Mouse (Mus musculus) midbrain, embryonic 11.5 days (tissue): ENCODE measurements around the gene Fam189a1. TPM values are rescaled to one million over a fixed set of nuclear protein-coding genes. Genes with fewer than 3 reads are reported as not detected.

ENCODE experiments used
- ATAC-seq: fragments of 200-750 bp; cut with Nextera tagmentation; 2 replicates; pipeline ENCODE4 v1.8.0; 2017; ENCODE audit warnings: moderate TSS enrichment, moderate library complexity; ENCODE audit not compliant: low FRiP score
- DNase-seq: peaks from one replicate; pipeline ENCODE4 v3.0.0; 2015; ENCODE audit warnings: low spot score; ENCODE audit errors: missing footprints
- H3K27ac ChIP-seq: fragments of 300-500 bp; sonication (generic); 2 replicates; pipeline ENCODE4 v1.5.1; 2014; ENCODE audit warnings: low read depth, low read length
- H3K27me3 ChIP-seq: fragments of 300-500 bp; sonication (generic); 2 replicates; pipeline ENCODE4 v1.6.1; 2014; ENCODE audit warnings: mild to moderate bottlenecking, low read length, moderate library complexity, mixed read lengths; ENCODE audit not compliant: control insufficient read depth, insufficient read depth
- H3K36me3 ChIP-seq: fragments of 300-500 bp; sonication (generic); 2 replicates; pipeline ENCODE4 v1.6.1; 2014; ENCODE audit warnings: mild to moderate bottlenecking, low read length, moderate library complexity, mixed read lengths; ENCODE audit not compliant: control insufficient read depth, insufficient read depth
- H3K4me1 ChIP-seq: fragments of 300-500 bp; sonication (generic); 2 replicates; pipeline ENCODE4 v1.6.1; 2014; ENCODE audit warnings: low read length; ENCODE audit not compliant: control insufficient read depth, insufficient read depth
- H3K4me2 ChIP-seq: fragments of 300-500 bp; sonication (generic); 2 replicates; pipeline ENCODE4 v1.6.1; 2014; ENCODE audit warnings: mild to moderate bottlenecking, moderate library complexity
- H3K4me3 ChIP-seq: fragments of 300-500 bp; sonication (generic); 2 replicates; pipeline ENCODE4 v1.5.1; 2014; ENCODE audit warnings: low read depth, low read length
- H3K9ac ChIP-seq: fragments of 300-500 bp; sonication (generic); 2 replicates; pipeline ENCODE4 v1.6.1; 2014; ENCODE audit warnings: low read length
- H3K9me3 ChIP-seq: fragments of 300-500 bp; sonication (generic); 2 replicates; pipeline ENCODE4 v1.6.1; 2016; ENCODE audit warnings: low read length; ENCODE audit not compliant: control insufficient read depth
- WGBS: fragments of 180-500 bp; shearing (Covaris S2); extraction: QIAGEN DNeasy Blood & Tissue Kit; methylation state at CpG from one replicate; pipeline ENCODE4 v1.1.7; 2014; 5-methylcytosine and 5-hydroxymethylcytosine counted together
- microRNA-seq: library from miRNA; unstranded; fragments of <30 nt; microRNA quantifications from one replicate; pipeline ENCODE4, GENCODE M21; 2017
- polyA plus RNA-seq: library from polyadenylated mRNA; unstranded; fragments of >200 nt; fragmentation: Nextera tagmentation; extraction: Ambion mirVana; gene quantifications from 2 replicates; pipeline ENCODE4 v1.2.1, GENCODE M21; 2014

Gene Fam189a1
- polyA plus RNA-seq, 1 experiment from 2014 or later: 3.4 TPM

- ATAC-seq (no peak), DNase-seq (no peak)
- Histone ChIP-seq H3K27ac (no peak overlapping the region), H3K9ac (no peak overlapping the region), H3K9me3 (no peaks in the 10 kb centered on the region), H3K4me1 (no peaks in the 10 kb centered on the region; the same call in 1 of the 2 replicates), H3K4me3 (no peak overlapping the region), H3K36me3 (no peaks in the 10 kb centered on the region), H3K27me3 (no peaks in the 10 kb centered on the region), H3K4me2 (no peak overlapping the region)
- 74% methylated on average over 6 of the region's 6 CpGs for WGBS
These were observed 430.2 kb downstream of the Fam189a1 start for GRCm38 (mm10) chr7:64725967-64726695.

- no peak overlapping the region for H3K27ac ChIP-seq
- no peak overlapping the region for H3K9ac ChIP-seq
- DNase-seq (no peak), ATAC-seq (no peak)
- H3K4me3 ChIP-seq: no peak overlapping the region
- no peaks in the 10 kb centered on the region; the same call in 1 of the 2 replicates for H3K4me1 ChIP-seq
- no peak overlapping the region for H3K4me2 ChIP-seq
- H3K36me3 ChIP-seq: no peaks in the 10 kb centered on the region
- H3K27me3 ChIP-seq: no peaks in the 10 kb centered on the region
- 91% methylated on average over 1 of the region's 1 CpGs for WGBS
- no peaks in the 10 kb centered on the region for H3K9me3 ChIP-seq
These were observed 432.0 kb downstream of the Fam189a1 start for GRCm38 (mm10) chr7:64724409-64724808.

DNA sequence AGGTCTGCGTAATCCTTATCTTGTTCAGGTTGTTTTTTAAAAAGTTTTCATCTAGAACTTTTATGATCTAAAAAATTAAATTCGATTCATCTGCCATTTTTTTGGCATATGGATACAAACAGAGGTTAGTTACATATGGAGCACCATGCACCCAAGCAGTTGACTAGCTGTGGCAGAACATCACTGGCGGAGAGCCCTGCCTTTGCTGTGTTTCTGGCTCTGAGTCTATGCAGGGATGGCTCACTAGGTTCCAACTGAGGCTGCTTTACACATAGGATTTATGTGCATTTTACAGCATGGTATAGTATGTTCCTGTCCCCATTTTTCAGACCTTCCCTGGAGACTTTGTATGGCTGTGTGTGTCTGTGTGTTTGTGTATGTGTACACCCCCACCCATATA lies 433.1 kb downstream of the Fam189a1 start:
- H3K4me2 ChIP-seq: no peak overlapping the region

GRCm38 (mm10) chr7:64716286-64716685 lies 440.1 kb downstream of the Fam189a1 start:
- Histone ChIP-seq H3K4me2 (no peak overlapping the region), H3K27ac (no peak overlapping the region), H3K4me3 (no peak overlapping the region), H3K27me3 (no peaks in the 10 kb centered on the region), H3K9me3 (no peaks in the 10 kb centered on the region), H3K36me3 (peaks cover 2% of the 10 kb centered on the region; the same call in 1 of the 2 replicates), H3K9ac (no peak overlapping the region), H3K4me1 (no peaks in the 10 kb centered on the region)
- no peak for ATAC-seq
- 67% methylated on average over 2 of the region's 2 CpGs for WGBS
- DNase-seq: no peak

More for the DNA sequence above, 433.1 kb downstream of the Fam189a1 start:
- Histone ChIP-seq H3K9me3 (no peaks in the 10 kb centered on the region), H3K27ac (no peak overlapping the region), H3K4me1 (no peaks in the 10 kb centered on the region; the same call in 1 of the 2 replicates), H3K4me3 (no peak overlapping the region), H3K9ac (no peak overlapping the region), H3K27me3 (no peaks in the 10 kb centered on the region), H3K36me3 (no peaks in the 10 kb centered on the region)
- DNase-seq (no peak), ATAC-seq (no peak)
- 88% methylated on average over 3 of the region's 3 CpGs for WGBS

DNA sequence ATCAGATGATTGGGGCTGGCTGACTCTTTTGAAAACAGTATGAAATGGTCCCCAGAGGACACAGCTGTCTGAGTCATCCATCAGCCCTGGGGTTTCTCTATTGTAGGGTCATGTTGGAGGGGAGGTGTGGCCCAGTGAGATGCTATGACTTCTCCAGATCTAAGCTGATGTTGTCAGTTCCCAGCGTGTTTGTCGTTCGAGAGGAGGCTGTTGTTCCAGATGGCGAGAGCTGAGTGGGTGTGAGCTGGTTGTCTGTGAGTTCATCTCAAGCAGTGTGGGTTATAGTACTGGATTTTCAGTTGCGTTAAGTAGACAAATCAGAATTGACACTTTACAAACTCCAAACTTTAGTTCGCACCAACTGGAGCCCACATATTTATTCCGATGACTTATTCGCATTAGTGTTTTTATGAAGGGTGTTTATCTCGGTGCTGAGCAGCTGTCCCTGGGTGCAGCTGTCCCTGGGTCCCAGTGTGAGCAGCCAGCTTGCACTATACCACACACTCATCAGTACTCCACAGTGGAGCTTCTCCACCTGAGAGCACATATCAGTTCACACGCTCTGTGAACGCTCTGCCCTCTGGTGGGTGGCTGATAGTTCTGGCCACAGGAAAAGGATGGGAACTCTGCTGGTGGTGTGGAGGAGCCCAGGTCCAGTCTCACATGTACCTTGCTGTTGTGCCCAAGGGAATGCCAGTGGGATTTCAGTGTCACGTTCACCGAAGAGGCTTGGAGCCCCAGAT lies 446.7 kb downstream of the Fam189a1 start:
- Histone ChIP-seq H3K27ac (no peak overlapping the region), H3K36me3 (peaks cover 2% of the 10 kb centered on the region; the same call in 1 of the 2 replicates), H3K4me3 (no peak overlapping the region), H3K27me3 (no peaks in the 10 kb centered on the region), H3K9ac (no peak overlapping the region), H3K4me1 (peaks cover 2% of the 10 kb centered on the region), H3K9me3 (no peaks in the 10 kb centered on the region), H3K4me2 (no peak overlapping the region)
- ATAC-seq (0 out of 2 replicates have a peak, but pooled peaks have one; percentile 27), DNase-seq (no peak)
- WGBS: 93% methylated on average over 13 of the region's 13 CpGs

DNA sequence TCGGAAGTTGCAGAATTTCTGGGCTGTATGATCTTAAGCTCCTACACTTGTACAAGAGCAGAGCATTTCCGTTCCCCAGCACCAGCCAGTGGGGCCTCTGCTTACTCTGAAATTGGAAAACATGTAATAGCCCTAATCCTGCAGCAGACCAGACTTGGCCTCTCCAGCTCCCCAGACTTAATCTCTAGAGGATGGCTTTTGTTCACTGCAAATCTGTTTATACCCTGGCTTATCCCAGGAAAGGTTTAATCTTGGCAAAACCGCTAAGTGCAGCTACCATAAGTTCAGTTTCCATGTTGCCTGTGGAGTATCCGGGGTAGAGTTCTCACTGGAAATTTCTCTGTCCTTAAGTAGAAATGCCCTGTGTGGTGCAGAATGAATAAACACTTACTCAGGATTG lies 448.2 kb downstream of the Fam189a1 start:
- Histone ChIP-seq H3K4me3 (no peak overlapping the region), H3K4me1 (peaks cover 2% of the 10 kb centered on the region), H3K36me3 (no peaks in the 10 kb centered on the region), H3K4me2 (no peak overlapping the region), H3K9me3 (no peaks in the 10 kb centered on the region), H3K9ac (no peak overlapping the region), H3K27me3 (no peaks in the 10 kb centered on the region), H3K27ac (no peak overlapping the region)
- DNase-seq: peak; percentile 70
- no peak for ATAC-seq
- WGBS: 63% methylated on average over 4 of the region's 4 CpGs

Small RNAs within 50 kb of the gene (microRNA-seq; reads per million reads assigned to microRNA genes)
- gene Gm25249: not detected
